Mouse (Mus musculus) lung, adult 2 months (tissue): ENCODE data around the gene Hnrnpll. TPM values are rescaled to one million over a fixed set of nuclear protein-coding genes. Genes with fewer than 3 reads are reported as not detected.
"Not testable (repeated sequence)": the region's sequence is repeated elsewhere in the genome, so short reads cannot be mapped to it uniquely, and the experiment has no call there.

Experiments used
- DNase-seq: peaks from one replicate; pipeline ENCODE4 v3.0.0; 2022
- H3K4me1 ChIP-seq: fragments of 200-500 bp; 2 replicates; pipeline ENCODE4 v1.6.1; 2011; ENCODE audit warnings: low read length; ENCODE audit not compliant: control insufficient read depth, insufficient read depth
- H3K4me3 ChIP-seq: fragments of 200-500 bp; replicated peaks from 2 replicates; pipeline ENCODE3; 2011; ENCODE audit warnings: low read depth, mild to moderate bottlenecking, control low read depth, low read length; ENCODE audit errors: extremely low read depth
- CTCF ChIP-seq: fragments of 200-500 bp; IDR thresholded peaks from 2 replicates; pipeline ENCODE4 v1.5.1; 2011; ENCODE audit warnings: mild to moderate bottlenecking, low read length, control low read depth; ENCODE audit not compliant: insufficient read depth
- POLR2A ChIP-seq: fragments of 200-500 bp; IDR thresholded peaks from 2 replicates; pipeline ENCODE4 v1.6.1; 2011; ENCODE audit warnings: low read depth, mild to moderate bottlenecking, control low read depth, low read length, borderline replicate concordance; ENCODE audit errors: extremely low read depth
- WGBS: fragments of 180-500 bp; shearing (Covaris S2); methylation state at CpG from one replicate; pipeline ENCODE4 v1.1.7; 2018; 5-methylcytosine and 5-hydroxymethylcytosine counted together
- polyA plus RNA-seq: library from polyadenylated mRNA; depleted of rRNA; stranded (reverse); fragments of >200 nt; gene quantifications from 2 replicates; pipeline ENCODE4 v1.2.3, GENCODE M21; 2012

Gene Hnrnpll
- polyA plus RNA-seq, 1 experiment = 18.2 TPM

DNA sequence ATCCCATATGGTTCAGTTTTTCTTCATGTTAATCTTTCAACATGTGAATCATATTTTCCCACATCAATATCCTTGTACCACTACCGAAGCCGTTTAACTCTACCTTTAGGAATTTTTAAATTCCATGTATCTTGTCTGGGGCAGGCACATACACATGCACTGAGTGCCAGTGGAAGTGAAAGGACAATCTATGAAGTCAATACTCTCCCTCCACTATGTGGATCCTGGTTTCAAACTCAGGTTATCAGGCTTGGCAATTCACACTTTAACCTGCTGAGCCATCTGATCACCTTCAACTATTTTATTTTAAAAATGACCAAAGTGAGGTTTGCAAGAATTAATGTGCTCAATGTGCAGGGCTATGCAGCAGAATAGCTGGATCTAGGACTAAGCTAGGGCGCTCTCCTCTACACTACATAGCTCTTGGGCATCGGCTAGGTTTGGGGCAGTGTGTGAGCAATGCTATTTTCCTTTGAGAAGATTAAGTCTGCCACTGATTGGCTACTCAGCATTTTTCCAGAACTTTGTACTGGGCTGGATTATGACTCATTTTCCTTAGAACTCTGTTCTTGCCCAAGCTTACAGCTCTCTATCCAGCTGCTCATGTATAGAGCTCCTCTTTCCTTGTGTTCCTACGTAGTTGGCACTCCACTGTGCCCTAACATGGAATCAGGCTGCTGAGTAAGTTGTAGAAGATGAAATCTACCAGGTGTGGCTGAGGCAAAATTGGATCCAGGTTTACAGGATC lies 35.8 kb downstream of the Hnrnpll start:
- DNase-seq = no peak
- H3K4me3 ChIP-seq = no peak overlapping the region
- TF ChIP-seq POLR2A = no peak
- TF ChIP-seq CTCF = no peak
- WGBS = 92% methylated on average over 5 of the region's 5 CpGs
- no peaks in the 10 kb centered on the region for H3K4me1 ChIP-seq

DNA sequence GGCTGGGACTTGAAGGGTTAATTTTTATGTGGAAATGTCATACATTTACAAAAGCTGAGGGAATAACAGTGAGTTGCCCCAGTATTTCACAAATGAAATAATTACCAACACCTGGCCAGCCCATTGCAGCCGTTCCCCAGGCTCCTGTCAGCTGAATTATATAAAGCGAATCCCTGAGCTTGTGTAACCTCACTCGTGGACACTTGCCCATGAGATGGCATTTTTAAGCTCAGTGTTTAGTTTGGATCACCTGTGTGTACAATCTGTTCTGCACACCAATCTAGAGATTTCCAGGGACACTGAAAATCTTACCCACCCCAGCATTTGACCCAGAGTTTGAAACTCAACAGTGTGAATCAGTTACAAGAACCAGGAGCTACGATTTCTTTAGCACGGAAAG lies 40.0 kb downstream of the Hnrnpll start:
- DNase-seq = no peak
- 53% methylated on average over 5 of the region's 5 CpGs for WGBS
- no peak overlapping the region for H3K4me3 ChIP-seq
- TF ChIP-seq POLR2A (no peak), CTCF (no peak)
- no peaks in the 10 kb centered on the region for H3K4me1 ChIP-seq

DNA sequence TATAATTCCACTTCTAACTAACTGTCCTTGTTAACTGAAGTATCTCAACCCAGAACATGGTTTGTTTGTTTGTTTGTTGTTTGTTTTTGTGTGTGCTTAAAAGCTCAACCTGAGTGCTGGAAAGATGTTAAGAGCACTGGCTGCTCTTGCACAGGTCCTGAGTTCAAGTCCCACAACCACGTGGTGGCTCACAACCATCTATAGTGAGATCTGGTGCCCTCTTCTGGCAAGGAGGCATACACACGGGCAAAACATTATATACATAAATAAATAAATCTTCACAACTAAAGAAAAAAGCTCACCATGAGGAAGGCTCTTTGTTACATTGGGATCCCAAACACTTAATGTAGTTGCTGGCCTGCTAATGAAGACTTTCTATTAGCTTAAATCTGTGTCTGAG lies 41.6 kb downstream of the Hnrnpll start:
- Histone ChIP-seq H3K4me3 (no peak overlapping the region), H3K4me1 (no peaks in the 10 kb centered on the region)
- WGBS = 70% methylated on average over 2 of the region's 2 CpGs
- no peak for DNase-seq
- 0 out of 2 replicates have a peak, but pooled peaks have one; percentile 8 for TF ChIP-seq CTCF
- no peak for TF ChIP-seq POLR2A

DNA sequence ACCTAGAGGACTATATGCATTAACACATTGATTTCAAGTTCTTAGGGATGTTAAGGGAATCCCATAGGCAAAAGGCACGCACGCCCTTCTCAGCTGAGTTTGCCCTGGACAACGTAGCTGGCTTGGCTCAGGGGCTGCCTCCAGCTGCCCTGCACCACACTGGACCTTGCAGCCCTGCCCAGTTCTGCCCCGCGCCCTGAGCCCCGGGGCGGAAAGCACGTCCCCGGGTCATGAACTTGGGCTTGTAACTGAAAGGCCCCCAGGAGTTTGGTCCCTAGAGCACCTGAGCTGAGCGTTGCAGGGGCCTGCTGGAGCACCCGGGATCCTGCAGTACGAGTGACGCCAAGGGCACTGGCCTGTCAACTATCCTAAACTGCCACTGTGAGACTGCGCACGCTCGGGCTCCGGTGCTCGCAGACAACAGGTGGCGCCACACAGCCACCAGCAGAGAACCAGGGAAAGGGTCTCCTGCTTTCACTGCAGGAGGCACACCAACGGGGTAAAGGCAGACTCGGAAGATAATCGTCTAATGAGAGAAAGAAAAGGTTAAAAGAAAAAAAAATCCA lies 43.1 kb downstream of the Hnrnpll start:
- no peaks in the 10 kb centered on the region for H3K4me1 ChIP-seq

DNA sequence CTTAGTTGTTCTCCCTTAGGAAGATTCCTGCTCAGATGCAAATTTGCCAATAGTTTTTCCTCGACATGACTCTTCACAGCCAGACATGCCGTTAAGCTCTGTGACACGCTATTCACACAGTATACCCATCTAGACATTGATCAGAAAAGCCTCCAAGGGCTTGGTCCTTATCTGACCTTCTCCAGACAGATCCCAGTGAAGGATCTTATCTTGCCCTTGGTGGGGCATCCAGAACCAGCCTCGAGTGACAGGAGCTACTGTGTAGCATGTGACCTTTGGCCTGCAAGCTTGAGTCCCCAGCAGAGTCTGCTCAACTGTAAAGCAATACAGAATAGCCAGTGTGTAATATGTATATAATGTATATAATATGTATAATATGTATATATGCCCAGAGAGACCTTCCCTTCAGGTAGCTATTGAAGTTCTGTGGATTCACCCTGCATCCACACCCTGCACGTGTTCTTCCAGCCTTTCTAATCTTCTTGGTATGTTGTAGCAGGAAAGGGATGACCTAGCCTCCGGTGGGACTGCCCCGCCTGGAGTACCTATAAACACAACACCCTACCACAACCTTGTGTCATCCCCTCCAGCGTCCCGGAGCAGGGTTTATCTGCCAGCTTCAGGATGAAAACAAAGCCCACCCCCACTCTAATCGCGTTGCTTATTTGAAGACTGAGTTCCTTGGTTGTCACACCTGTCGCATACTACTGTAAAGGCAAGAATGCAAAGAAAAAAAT lies 43.7 kb downstream of the Hnrnpll start:
- TF ChIP-seq CTCF (no peak), POLR2A (no peak)
- Histone ChIP-seq H3K4me1 (no peaks in the 10 kb centered on the region), H3K4me3 (no peak overlapping the region)
- 54% methylated on average over 12 of the region's 12 CpGs for WGBS
- no peak for DNase-seq

More for the DNA sequence above, 43.1 kb downstream of the Hnrnpll start:
- DNase-seq = no peak
- no peak overlapping the region for H3K4me3 ChIP-seq
- 18% methylated on average over 22 of the region's 22 CpGs for WGBS
- TF ChIP-seq CTCF (peak; percentile 39; the same call in 1 of the 2 replicates), POLR2A (no peak)

DNA sequence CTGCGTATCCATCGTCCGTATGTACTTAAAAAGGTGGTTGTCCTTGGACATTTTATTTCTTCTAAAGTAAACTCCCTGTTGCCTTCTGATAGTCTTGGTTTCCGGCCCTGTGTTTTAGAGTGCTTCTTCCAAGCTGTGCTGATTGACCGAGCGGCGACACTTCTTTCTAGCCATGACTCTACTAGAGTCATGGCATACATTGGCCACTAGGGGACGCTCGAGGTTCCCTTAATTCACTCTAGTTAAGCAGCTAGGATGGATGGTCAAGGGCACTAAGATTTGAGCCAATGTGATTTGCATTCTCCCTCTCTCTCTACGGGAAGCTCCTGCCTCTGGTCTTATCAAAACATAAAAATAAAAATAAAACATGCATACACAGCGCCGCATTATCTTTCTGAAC lies 44.7 kb downstream of the Hnrnpll start:
- Histone ChIP-seq H3K4me1 (no peaks in the 10 kb centered on the region), H3K4me3 (no peak overlapping the region)
- DNase-seq = peak; percentile 51
- TF ChIP-seq POLR2A = no peak
- TF ChIP-seq CTCF = peak; percentile 63
- WGBS = 47% methylated on average over 12 of the region's 12 CpGs

DNA sequence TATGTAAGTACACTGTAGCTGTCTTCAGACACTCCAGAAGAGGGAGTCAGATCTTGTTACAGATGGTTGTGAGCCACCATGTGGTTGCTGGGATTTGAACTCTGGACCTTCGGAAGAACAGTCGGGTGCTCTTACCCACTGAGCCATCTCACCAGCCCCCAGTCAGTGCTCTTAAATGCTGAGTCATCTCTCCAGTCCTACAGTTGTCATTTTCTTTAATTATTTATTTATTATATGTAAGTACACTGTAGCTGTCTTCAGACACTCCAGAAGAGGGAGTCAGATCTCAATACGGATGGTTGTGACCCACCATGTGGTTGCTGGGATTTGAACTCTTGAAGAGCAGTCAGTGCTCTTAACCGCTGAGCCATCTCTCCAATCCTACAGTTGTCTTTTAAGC lies 45.7 kb downstream of the Hnrnpll start:
- not testable (repeated sequence) for H3K4me1 ChIP-seq, DNase-seq, H3K4me3 ChIP-seq
- 94% methylated on average over 4 of the region's 4 CpGs for WGBS

DNA sequence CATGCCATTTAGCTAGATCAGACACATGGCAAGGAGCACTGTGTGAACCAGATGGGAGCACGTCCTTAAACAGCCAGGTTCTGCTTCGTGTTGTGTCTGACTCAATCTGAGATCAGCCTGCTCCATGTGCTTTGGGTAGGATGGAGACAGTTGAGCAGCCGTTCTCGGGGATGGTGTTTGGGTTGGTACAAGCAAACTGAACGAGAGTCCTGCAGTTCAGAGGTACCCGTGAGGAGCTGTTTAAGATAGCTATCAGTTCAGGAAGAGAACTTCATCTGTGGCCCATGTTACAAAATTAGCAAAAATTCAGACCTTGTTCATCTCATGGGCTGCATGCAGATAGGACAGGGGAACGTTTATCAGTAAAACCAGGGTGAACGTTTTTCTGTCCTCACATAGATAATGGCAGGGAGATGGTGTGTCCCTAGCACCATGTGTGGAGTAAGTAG lies 47.7 kb downstream of the Hnrnpll start:
- no peak for DNase-seq
- no peak for TF ChIP-seq CTCF
- TF ChIP-seq POLR2A = no peak
- WGBS = 69% methylated on average over 8 of the region's 8 CpGs
- Histone ChIP-seq H3K4me3 (no peak overlapping the region), H3K4me1 (no peaks in the 10 kb centered on the region)

DNA sequence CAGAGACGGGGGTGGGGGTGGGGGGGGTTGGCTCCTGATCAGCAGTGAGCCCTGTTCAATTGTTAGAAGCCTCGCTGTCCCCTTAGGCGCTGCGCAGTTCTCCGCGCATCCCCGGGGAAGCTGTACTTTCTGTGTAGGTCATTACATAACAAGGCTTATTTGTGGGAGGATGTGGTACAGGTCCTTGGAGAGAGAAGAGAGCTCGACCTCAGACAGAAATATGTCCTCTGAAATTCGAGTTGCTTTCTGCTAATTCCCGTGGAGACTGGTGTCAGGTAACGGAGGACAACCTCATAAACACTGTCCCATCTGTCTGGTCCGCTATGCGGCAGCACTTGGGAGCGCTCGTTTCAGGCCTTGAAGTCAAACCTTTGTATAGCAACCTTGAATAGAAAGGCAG lies 52.2 kb downstream of the Hnrnpll start:
- DNase-seq = no peak
- TF ChIP-seq CTCF (no peak), POLR2A (no peak)
- WGBS = 71% methylated on average over 15 of the region's 15 CpGs
- H3K4me1 ChIP-seq = peaks cover 5% of the 10 kb centered on the region
- H3K4me3 ChIP-seq = no peak overlapping the region
